Mouse (Mus musculus): ENCODE results near the gene Exoc4.
A peak's percentile ranks its signal among the peaks of the same experiment; 100 is the strongest.

The Exoc4 gene

DNA sequence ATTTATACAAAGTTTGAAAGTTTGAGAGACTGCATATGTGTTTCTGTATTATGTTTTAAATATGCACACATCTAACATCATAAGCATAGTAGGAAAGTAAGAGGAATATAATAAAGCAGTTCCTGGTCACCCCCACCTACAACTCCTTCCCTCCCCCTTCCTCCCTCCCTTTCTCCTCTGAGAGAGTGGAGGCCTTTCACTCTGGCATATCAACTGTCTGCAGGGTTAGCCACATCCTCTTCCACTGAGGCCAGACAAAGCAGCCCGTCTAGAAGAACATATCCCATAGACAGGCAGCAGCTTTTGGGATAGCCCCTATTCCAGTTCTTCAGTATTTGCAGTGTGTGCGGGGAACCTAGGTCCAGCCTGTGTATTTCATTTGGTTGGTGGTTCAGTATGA is 382.2 kb downstream of the Exoc4 start:
- DNase-seq (ENCODE audit: low spot score), result no peak

DNA sequence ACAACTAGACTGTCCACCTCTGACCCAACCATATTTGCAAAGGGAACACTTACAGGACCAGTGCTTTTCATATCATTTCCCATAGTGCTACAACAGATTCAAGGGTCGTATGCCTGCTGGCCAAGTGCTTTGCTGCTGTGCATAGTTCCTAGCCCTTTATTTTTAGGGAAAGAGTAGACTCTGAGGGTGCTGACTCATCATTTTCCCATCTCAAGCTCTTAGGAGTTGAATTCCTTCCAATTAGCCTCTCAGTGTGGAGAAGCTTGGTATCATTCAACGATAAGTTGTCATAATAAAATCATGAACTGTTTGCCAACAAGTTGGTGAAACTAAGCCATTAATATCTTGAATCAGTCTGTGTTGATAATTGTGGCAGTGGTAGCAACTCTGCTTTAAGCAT is 388.3 kb downstream of the Exoc4 start:
- DNase-seq (ENCODE audit: low spot score), result no peak

DNA sequence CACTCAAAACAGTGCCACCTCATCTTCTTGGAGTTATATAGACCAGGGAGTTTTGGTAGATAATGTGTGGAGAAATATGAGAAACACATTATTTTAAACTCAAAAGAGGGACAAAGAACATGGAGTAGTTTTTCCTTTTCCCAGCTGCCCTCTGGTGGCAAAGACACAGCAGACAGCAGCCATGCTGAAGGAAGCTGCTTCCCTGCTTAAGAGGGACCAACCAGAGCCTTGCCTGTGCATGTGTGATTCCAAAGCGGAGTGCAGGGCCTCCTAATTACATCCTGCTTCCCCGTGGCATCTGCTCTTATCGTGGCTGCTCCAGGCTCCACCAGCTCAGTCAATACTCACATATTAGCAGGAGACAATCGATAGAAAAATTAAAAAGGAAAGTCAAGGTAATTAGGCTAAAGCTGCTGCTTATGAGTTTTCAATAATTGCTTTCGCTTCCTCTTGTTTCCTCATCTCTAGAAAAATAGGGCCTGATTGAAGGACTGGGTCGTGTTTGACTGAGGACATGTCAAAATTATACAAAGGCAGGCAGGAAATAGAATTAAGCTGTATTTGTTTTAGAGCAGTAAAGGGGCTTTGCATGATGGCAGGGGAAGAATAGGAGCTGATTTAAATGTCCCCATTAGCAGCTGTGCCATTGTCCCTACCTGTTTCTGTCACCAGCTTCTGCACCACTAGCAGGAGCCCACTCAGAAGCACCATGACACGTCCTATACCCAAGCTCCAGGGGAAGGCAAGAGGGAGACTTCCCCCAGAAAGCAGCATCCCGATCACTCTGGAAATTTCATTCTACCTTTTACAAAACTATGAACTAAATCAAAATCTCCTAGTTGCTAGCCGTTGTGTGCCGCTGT is 433.1 kb downstream of the Exoc4 start:
- DNase-seq (ENCODE audit: low spot score), result peak; percentile 59

DNA sequence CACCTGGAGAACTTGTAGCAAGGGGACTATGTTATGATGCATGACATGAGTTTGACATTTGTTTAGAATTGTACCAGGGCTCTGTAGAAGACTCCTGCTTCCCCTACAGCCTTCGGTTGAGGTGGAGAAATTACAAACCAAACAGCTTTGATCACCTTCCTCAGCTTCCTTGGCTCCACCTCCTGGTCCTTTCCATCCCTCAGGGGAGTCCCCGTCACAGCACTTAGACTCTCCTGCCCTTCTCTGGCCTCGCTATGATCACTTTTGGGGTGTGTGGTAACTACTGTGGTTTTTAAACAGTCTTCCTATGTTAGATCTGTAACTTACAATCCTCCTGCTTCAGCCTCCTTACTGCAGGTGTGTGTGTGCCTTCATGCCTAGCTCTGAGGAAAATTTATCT is 434.6 kb downstream of the Exoc4 start:
- no peak for DNase-seq (ENCODE audit: low spot score)

DNA sequence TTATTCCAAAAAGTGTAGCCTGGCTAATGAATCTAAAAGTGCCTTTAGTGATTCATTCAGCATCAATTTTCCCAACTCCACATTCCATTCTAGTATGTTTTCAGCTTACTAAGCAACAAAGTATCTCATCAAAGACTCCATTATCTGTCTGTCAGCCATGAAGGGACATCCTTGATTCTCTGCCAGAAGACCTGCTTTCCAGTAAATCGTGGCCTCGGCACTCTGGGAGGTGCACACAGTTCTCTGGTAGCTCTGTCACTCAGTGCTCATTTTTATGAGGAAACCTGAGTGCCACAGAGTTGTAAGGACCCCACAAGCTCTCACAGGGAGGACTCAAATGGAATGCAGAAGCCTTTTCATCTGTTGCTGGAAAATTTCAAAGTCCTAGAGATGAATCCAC is 436.4 kb downstream of the Exoc4 start:
- DNase-seq (ENCODE audit: low spot score), result no peak

DNA sequence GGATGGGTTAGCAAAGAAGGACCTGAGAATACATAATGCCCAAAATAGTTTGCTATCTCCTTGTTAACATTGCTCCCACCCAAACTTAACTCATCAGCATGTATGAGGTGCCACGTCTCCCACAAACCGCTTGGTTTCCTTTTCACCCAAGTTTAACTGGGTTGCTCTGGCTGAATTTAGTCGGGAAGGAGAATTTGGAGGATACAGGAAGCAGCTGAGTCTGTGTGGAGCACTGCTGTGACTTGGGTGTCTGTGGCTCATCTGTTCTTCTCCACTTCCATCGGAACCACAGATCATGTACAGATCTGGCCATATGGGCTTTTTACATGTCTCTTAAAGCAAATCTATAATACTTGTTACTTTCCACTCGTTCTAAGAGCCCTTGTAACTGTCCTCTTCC is 441.7 kb downstream of the Exoc4 start:
- DNase-seq (ENCODE audit: low spot score), result no peak

DNA sequence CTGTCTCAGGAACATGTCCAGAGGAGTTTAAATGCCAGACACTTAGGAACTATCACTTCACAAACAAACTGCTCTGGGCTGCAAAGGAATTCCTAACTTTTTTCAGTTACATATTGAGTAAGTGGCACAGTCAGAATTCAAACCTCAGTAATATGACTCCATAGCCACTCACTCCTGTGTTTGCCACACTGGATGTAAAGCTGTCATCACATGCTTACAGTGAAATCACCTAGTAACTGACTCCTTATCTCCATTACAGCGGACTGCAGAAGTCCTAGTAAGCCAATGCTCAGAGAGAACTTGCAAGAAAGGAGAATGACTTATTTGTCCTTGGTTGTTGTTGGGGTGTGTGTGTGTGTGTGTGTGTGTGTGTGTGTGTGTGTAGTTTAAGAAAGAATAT is 448.1 kb downstream of the Exoc4 start:
- DNase-seq (ENCODE audit: low spot score), result no peak

DNA sequence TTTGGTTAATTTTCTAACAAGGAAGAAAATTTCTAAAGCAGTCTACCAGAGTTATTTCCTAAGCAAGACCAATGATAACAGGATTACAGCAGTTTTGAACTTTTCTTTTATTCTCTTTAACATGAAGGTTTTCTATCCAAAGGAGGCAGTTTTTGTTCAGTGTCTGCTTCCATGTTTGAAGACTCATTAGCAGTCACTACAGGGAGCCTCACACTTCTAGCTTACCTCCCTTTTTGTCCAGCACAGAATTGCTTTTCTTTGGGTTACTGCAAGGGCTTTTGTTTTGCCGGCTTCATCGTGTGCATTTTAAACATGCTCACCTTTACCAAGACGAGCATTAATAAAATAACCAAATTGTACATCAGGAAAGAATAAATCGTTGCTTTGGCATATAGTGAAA is 460.0 kb downstream of the Exoc4 start:
- DNase-seq (ENCODE audit: low spot score), result no peak

DNA sequence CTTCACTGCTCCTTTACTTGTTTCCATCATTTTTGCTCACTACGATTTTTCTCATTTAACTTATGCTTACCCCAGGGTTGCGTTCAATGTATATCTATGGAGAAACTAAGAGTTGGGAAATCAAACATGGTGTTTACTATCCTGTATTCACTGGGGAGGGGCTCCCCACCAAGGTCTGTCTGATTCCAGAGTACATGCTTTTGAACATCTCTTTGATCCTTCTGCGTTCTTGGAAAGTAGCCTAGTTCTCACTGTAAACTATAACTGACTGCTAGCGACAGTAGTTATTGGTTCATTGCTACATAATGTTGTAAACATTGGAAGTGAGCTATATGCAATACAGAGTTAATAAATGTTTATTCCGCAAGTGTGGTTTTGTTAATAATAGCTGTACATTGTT is 460.5 kb downstream of the Exoc4 start:
- DNase-seq (ENCODE audit: low spot score), result no peak

DNA sequence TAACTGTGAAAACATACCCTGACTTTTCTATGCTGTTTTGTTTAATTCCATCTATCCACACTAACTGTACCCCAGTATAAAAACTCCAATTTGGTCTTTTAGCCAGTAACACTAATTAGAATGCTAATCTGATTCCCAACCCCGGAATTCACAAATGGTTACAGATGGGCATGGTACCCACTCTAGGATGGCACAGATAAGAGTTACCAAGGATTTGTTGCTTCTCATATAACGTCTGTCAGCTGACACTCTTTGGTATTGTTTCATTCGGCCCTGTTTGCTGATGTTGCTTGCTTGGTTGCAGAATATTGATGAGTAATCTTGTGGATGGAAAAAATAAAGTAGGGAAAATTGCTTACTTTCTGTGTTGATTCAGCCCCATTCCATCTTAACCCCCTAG is 462.9 kb downstream of the Exoc4 start:
- DNase-seq (ENCODE audit: low spot score), result no peak

DNA sequence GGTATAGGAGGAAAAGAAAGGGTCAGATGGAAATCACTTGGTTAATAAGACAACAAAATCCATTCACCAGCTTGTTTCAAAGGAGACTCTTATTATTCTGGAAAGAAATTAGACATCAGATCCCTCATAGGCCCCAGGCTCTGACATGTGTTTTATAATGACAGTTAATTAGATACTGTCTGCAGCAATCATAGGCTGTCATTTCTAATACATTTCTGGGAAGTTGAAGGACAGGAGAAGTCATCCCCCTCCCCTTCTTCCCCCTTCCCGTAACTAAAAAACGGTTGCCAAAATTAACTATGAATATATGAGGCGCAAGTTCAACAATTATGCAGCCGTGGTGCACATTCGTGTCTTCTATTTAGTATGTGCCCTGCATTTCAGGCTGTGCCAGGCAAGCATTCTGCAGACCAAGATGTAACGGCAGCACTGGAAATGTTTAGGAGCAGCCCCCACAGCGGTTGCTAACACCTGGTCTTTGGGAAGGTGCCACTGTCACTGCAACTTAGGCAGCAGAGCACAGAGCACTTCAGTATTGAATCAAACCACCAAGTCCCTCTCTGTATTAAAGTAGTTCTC is 463.7 kb downstream of the Exoc4 start:
- DNase-seq (ENCODE audit: low spot score), result no peak

DNA sequence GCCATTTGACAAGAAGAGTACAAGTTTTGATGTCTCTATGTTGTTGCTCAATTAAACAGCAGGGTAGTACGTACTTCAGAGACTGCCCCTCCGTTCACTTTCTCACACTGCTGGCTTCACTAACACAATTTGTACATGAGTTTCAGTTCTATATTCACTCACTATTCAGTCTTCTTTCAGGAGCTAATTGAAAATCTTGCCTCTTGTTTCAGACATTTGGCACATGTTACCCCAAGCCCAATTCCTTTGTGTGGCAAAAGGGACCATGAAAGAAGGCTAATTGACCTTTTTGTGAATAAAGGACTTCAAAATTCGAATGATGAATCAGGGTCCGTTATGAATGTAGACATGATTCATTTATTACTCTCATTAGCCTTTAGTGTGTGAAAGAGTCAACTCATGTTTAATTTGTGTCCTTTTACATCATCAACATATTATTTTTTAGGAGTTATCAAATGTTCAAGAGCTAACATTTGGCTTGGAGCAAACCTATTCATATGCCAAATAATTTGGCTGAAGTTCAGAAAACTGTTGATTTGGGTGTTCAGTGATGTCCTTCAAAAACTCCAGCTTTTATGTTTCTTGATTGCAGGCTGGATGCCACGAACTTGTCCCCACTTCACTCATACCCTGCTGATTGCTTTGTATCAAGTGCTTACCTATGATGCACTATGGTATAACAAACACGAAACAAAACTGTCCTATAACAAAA is 467.5 kb downstream of the Exoc4 start:
- no peak for DNase-seq (ENCODE audit: low spot score)

DNA sequence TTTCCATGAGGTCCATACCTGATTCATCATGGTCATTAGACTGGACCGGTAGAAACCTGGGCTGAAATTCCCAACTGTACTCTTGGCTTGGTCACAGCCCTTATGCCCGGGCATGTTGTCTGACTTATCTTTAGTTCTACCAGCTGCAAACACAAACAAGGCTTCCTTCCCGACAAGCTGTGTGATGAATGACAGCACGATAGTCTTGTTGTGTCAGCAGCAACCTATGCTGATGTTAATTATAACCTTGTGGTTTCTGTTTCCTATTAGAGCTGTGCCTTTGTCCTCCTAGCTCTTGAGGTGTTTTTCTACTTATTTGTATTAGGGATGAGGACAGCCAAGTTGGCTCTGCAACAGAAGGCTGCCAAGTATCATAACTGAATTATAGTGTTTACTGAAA is 472.3 kb downstream of the Exoc4 start:
- DNase-seq (ENCODE audit: low spot score), result no peak

DNA sequence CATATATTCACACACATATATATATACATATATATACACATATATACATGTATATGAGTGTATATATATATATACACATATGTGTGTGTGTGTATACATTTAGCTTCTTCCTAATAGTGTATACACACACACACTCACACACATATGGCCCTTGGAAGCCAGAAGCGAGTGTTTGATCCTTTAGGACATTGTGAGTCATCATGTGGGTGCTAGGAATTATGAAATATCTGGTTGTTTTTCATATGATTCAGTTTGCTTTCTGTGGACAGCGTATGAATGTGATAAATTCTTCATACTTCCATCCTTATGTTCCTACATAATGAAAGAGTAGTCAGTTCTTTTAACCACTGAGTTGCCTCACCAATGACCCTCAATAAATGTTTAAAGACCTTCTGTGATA is 473.9 kb downstream of the Exoc4 start:
- no peak for DNase-seq (ENCODE audit: low spot score)

DNA sequence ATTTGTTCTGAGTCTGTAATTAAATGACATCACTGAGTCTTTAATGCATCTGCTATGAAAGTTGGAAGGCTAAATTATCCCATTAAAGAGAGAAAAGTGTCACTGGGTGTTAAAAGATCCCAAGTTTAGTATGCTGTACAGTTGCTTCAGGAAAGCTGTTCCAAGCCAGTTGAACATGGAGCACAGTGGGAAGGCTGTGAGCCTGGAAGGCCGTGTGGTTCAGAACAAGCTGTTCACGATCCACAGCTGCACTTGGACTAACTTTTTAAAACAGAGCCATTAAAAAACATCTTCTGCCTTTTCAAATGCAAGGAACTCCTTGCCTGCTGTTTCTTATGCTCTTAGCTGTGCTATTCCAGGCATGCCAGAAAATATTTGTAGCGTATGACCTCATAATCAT is 475.7 kb downstream of the Exoc4 start:
- no peak for DNase-seq (ENCODE audit: low spot score)

DNA sequence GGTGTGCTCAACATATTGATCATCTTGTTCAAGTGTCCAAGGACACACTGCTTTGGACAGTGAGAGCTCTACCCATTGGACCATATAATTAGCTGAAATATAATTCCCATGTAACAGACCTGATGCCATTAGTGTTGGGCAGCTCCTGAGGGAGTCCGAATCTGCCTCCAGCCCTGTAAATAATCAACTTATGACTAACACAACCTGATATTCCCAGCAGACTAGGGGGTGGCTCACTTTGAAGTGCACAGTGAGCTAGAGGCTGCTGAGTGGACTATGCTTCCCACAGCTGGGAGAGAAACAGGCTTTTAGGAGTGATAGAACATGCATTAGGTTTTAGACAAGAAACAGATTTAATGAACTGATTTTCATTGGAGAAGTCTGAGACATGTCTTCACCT is 478.4 kb downstream of the Exoc4 start:
- no peak for DNase-seq (ENCODE audit: low spot score)

DNA sequence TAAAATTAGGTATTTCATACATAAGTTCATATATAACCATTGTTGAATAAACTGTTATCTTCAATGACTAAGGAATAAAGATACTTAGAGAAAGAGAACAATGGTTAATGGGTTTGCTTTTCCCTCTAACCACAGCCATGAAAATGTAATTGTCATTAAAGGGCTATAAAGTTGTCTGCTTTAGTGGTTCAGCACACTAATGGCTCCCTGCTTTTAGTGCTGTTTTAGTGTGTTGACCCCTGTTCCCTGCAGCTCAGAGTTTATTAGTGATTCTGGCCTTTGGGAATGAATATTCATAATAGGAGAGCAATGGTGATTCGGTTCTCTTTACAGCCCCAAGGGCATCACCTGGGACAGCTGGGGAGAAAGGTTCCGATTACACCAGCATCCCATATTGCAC is 483.3 kb downstream of the Exoc4 start:
- DNase-seq (ENCODE audit: low spot score), result no peak

DNA sequence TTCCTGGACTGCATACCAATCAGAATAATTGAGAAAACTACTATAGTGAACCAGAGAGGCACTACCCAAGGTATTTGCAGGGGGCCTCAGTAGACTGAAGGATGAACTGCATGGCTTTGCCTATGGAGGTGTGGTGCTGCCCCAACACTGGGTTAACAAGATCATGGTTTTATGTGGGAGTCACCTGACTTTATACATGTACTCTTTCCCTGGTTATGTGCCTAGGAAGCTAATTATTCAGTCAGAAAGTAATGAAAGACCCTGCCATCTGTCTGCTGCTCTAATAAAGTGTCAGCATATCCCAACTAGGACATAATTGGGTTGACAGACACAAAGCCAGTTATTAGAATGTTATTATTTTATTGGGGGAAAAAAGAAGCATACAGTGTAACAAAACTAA is 484.7 kb downstream of the Exoc4 start:
- no peak for DNase-seq (ENCODE audit: low spot score)

DNA sequence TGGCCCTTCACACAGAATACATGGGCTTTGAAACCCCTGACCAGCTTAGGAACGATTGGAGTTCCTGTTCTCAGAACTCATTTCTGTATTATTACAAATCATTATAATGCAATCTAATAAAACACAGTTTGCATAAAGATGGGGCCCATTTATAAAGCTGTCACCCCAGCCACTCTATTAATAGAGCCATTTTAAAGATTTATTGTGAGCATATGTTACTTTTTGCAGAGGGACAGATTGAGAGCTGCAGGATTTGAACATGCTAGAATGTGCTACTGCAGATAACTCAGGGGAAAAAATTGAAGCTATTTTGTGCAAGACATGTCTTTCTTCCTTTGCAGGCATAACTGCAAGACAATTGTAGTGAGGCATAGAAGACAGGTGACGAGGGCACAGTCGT is 485.1 kb downstream of the Exoc4 start:
- no peak for DNase-seq (ENCODE audit: low spot score)

DNA sequence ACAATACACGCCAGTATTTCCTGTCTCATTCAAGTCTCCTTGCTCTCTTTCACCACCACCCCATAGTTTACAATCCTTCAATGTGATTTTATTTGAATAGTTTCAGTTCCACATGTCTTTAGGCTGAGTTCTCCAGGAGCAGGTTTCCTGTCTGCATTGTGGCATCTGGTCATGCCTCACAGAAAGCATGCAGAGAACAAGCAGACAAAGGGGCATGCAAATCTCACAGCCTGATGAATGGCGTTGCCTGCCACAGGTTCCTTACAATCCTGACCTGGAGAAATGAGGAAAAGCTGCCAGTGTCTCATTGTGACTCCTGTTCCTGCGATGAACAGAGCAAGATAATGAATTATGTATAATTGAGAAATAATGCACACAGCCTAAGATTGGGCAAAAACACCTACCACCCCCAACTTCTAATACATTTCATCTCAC is 490.0 kb downstream of the Exoc4 start:
- DNase-seq (ENCODE audit: low spot score), result no peak

DNA sequence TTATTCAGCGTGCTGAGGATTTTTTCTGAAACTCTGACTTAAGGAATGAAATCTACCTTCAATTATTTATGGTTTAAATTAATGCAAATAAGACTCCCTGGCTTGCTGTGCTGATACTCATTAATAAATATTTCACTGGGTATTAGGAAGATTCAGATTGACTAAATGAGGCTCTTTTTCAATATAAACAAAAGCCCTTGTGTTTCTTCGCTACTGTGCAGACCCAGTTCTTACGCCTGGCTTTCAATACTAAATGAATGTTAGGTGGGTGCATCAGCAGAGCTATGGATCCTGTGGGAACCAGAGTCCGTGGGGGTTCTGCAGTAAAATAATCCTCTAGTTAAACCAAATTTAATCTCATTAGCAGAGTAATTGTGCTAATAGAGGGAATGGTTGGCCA is 490.4 kb downstream of the Exoc4 start:
- DNase-seq (ENCODE audit: low spot score), result no peak

DNA sequence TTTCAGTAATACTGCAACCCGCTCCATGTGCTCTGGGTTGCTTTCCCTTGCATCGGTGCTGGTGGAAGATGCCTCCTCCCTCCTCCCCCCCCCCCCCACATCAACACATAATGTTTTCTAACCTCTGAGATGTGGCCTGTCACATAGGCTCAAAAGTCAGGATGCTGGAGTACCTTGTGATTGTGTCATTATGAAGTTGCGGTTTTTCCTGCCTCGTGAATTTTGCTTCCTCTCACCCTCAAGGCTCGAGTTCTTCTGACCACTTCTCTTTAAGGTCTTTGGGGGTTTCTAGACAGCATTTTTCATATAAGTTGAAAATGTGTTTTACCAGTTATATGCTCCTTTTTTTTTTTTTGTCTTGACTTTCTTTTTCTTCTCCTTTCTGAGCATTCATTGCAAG is 507.1 kb downstream of the Exoc4 start:
- DNase-seq (ENCODE audit: low spot score), result no peak

DNA sequence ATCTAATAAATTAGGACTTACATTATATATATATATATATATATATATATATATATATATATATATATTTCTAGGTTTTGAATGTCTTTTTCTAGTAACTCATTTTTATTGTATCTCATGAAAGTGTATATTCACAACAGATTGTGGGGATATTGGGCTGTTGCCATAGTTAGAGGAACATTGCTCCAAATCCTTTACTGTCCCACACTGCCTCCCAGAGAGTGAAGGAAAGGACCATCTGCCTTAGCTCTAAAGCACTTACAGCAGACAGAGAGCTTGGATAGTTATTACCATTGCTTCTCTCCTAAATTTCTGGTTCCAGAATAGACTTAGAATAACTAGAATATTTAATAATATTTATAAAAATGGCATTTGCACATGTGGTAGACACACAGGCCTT is 512.7 kb downstream of the Exoc4 start:
- DNase-seq (ENCODE audit: low spot score), result no peak

Data from testis, postnatal 10 days (tissue).